Mouse (Mus musculus) MEL (cell line): ENCODE data around the gene Rpl19. TPM values are rescaled to one million over a fixed set of nuclear protein-coding genes. Genes with fewer than 3 reads are reported as not detected.

Experiments
- DNase-seq: peaks from one replicate; pipeline ENCODE4 v3.0.0; 2011; ENCODE audit warnings: low read depth, low spot score
- H3K27ac ChIP-seq: 2 replicates; pipeline ENCODE4 v1.5.1; 2012; ENCODE audit warnings: low read depth, mild to moderate bottlenecking, control low read depth, low read length, moderate library complexity; ENCODE audit not compliant: control insufficient read depth
- H3K27me3 ChIP-seq, 2 experiments: fragments of 150-350 bp in 1 of 2; sonication (generic) in 1 of 2; 2 replicates each; pipeline ENCODE4 v1.6.1; 2012; ENCODE audit warnings: low read length in 2 of 2, mild to moderate bottlenecking in 2 of 2, improper control_type of control experiment in 1 of 2, moderate library complexity in 1 of 2; ENCODE audit not compliant: insufficient read depth in 2 of 2, control insufficient read depth in 1 of 2
- H3K36me3 ChIP-seq, 2 experiments: 2 replicates each; pipeline ENCODE4 v1.6.1; 2012 to 2014; ENCODE audit warnings: low read length in 2 of 2, improper control_type of control experiment in 1 of 2, inconsistent platforms in 1 of 2, mild to moderate bottlenecking in 1 of 2; ENCODE audit not compliant: insufficient read depth in 2 of 2, control insufficient read depth in 1 of 2
- H3K4me1 ChIP-seq, 2 experiments: fragments of 150-350 bp in 1 of 2; sonication (generic) in 1 of 2; 2 replicates each; pipeline ENCODE4 v1.6.1; 2012; ENCODE audit warnings: low read length in 2 of 2, improper control_type of control experiment in 1 of 2, mild to moderate bottlenecking in 1 of 2; ENCODE audit not compliant: insufficient read depth in 2 of 2, control insufficient read depth in 1 of 2
- H3K4me3 ChIP-seq, 2 experiments: fragments of 150-350 bp in 1 of 2; sonication (generic) in 1 of 2; 2 replicates each; pipeline ENCODE4 v1.5.1; 2012; ENCODE audit warnings: low read depth in 2 of 2, low read length in 2 of 2, mild to moderate bottlenecking in 2 of 2, moderate library complexity in 2 of 2, control low read depth in 1 of 2, improper control_type of control experiment in 1 of 2; ENCODE audit not compliant: control insufficient read depth in 1 of 2, insufficient read depth in 1 of 2
- H3K79me2 ChIP-seq: 2 replicates; pipeline ENCODE4 v1.6.1; 2012; ENCODE audit warnings: mild to moderate bottlenecking, low read length, moderate library complexity; ENCODE audit not compliant: control insufficient read depth, poor library complexity, insufficient read depth
- H3K9ac ChIP-seq: 2 replicates; pipeline ENCODE4 v1.6.1; 2012; ENCODE audit warnings: low read depth, mild to moderate bottlenecking, control low read depth, low read length, moderate library complexity; ENCODE audit not compliant: control insufficient read depth, poor library complexity, severe bottlenecking
- H3K9me3 ChIP-seq: fragments of 150-350 bp; sonication (generic); replicated peaks from 2 replicates; pipeline ENCODE4 v1.6.1; 2012; ENCODE audit warnings: mild to moderate bottlenecking, low read length, improper control_type of control experiment, moderate library complexity; ENCODE audit not compliant: insufficient read depth
- BHLHE40 ChIP-seq: IDR thresholded peaks from 2 replicates; pipeline ENCODE4 v1.6.1; 2012; ENCODE audit warnings: low read depth, mild to moderate bottlenecking, inconsistent platforms, low read length, improper control_type of control experiment, borderline replicate concordance
- CHD1 ChIP-seq: IDR thresholded peaks from 2 replicates; pipeline ENCODE4 v1.6.1; 2012; ENCODE audit warnings: low read depth, mild to moderate bottlenecking, inconsistent platforms, low read length, improper control_type of control experiment
- CTCF ChIP-seq, 3 experiments: IDR thresholded peaks in 2 of 3; conservative IDR thresholded peaks in 1 of 3; 2 replicates each; pipeline ENCODE4 v1.5.1; 2011 to 2012; ENCODE audit warnings: low read length in 3 of 3, low read depth in 2 of 3, mild to moderate bottlenecking in 2 of 3, improper control_type of control experiment in 1 of 3, inconsistent platforms in 1 of 3, mixed read lengths in 1 of 3, moderate library complexity in 1 of 3; ENCODE audit not compliant: control insufficient read depth in 1 of 3, insufficient read depth in 1 of 3, poor library complexity in 1 of 3, severe bottlenecking in 1 of 3
- E2F4 ChIP-seq: IDR thresholded peaks from 2 replicates; pipeline ENCODE4 v1.6.1; 2011; ENCODE audit warnings: low read depth, low read length, improper control_type of control experiment, borderline replicate concordance
- ELF1 ChIP-seq: IDR thresholded peaks from 2 replicates; pipeline ENCODE4 v1.6.1; 2014; ENCODE audit warnings: low read depth, mild to moderate bottlenecking, inconsistent platforms, low read length, improper control_type of control experiment, moderate library complexity
- ETS1 ChIP-seq: IDR thresholded peaks from 2 replicates; pipeline ENCODE4 v1.6.1; 2012; ENCODE audit warnings: low read depth, mild to moderate bottlenecking, inconsistent platforms, low read length, improper control_type of control experiment, moderate library complexity
- GABPA ChIP-seq: IDR thresholded peaks from 2 replicates; pipeline ENCODE4 v1.6.1; 2012; ENCODE audit warnings: low read depth, mild to moderate bottlenecking, inconsistent platforms, low read length, improper control_type of control experiment, moderate library complexity
- GATA1 ChIP-seq: IDR thresholded peaks from 2 replicates; pipeline ENCODE4 v1.6.1; 2011; ENCODE audit warnings: low read depth, low read length, improper control_type of control experiment
- HCFC1 ChIP-seq: IDR thresholded peaks from 2 replicates; pipeline ENCODE4 v1.6.1; 2012; ENCODE audit warnings: low read depth, mild to moderate bottlenecking, inconsistent platforms, low read length, improper control_type of control experiment, moderate library complexity
- JUND ChIP-seq: IDR thresholded peaks from 2 replicates; pipeline ENCODE4 v1.6.1; 2011; ENCODE audit warnings: low read depth, mild to moderate bottlenecking, improper control_type of control experiment, low read length
- MAZ ChIP-seq: IDR thresholded peaks from 2 replicates; pipeline ENCODE4 v1.6.1; 2012; ENCODE audit warnings: low read depth, mild to moderate bottlenecking, inconsistent platforms, low read length, improper control_type of control experiment
- MXI1 ChIP-seq: IDR thresholded peaks from 2 replicates; pipeline ENCODE4 v1.6.1; 2011; ENCODE audit warnings: mild to moderate bottlenecking, low read depth, low read length, improper control_type of control experiment
- MYB ChIP-seq: IDR thresholded peaks from 2 replicates; pipeline ENCODE4 v1.6.1; 2011; ENCODE audit warnings: mild to moderate bottlenecking, low read depth, low read length, improper control_type of control experiment
- MYC ChIP-seq: IDR thresholded peaks from 2 replicates; pipeline ENCODE4 v1.6.1; 2011; ENCODE audit warnings: low read depth, mild to moderate bottlenecking, low read length, improper control_type of control experiment, moderate library complexity
- NELFE ChIP-seq: IDR thresholded peaks from 2 replicates; pipeline ENCODE4 v1.6.1; 2011; ENCODE audit warnings: low read depth, low read length, improper control_type of control experiment
- NRF1 ChIP-seq: IDR thresholded peaks from 2 replicates; pipeline ENCODE4 v1.6.1; 2014; ENCODE audit warnings: low read depth, mild to moderate bottlenecking, inconsistent platforms, low read length, improper control_type of control experiment, moderate library complexity; ENCODE audit not compliant: poor library complexity, insufficient read depth, severe bottlenecking
- POLR2A ChIP-seq, 2 experiments: IDR thresholded peaks; 2 replicates each; pipeline ENCODE4 v1.6.1; 2011 to 2012; ENCODE audit warnings: low read length in 2 of 2, mild to moderate bottlenecking in 2 of 2, control low read depth in 1 of 2, improper control_type of control experiment in 1 of 2, low read depth in 1 of 2, moderate library complexity in 1 of 2; ENCODE audit not compliant: control insufficient read depth in 1 of 2, insufficient read depth in 1 of 2, poor library complexity in 1 of 2
- POLR2AphosphoS2 ChIP-seq: IDR thresholded peaks from 2 replicates; pipeline ENCODE4 v1.6.1; 2011; ENCODE audit warnings: low read length, improper control_type of control experiment
- RAD21 ChIP-seq: IDR thresholded peaks from 2 replicates; pipeline ENCODE4 v1.6.1; 2011; ENCODE audit warnings: mild to moderate bottlenecking, low read depth, low read length, improper control_type of control experiment
- RCOR1 ChIP-seq: IDR thresholded peaks from 2 replicates; pipeline ENCODE4 v1.6.1; 2012; ENCODE audit warnings: low read depth, mild to moderate bottlenecking, inconsistent platforms, low read length, improper control_type of control experiment
- SIN3A ChIP-seq: IDR thresholded peaks from 2 replicates; pipeline ENCODE4 v1.6.1; 2012; ENCODE audit warnings: low read length, improper control_type of control experiment, inconsistent platforms
- SMC3 ChIP-seq: IDR thresholded peaks from 2 replicates; pipeline ENCODE4 v1.6.1; 2011; ENCODE audit warnings: low read depth, low read length, improper control_type of control experiment
- TAL1 ChIP-seq: IDR thresholded peaks from 2 replicates; pipeline ENCODE4 v1.6.1; 2012; ENCODE audit warnings: mild to moderate bottlenecking, inconsistent platforms, low read length, moderate library complexity, mixed read lengths
- TBP ChIP-seq: IDR thresholded peaks from 2 replicates; pipeline ENCODE4 v1.8.0; 2011; ENCODE audit warnings: low read depth, low read length, improper control_type of control experiment
- TCF12 ChIP-seq: IDR thresholded peaks from 2 replicates; pipeline ENCODE4 v1.6.1; 2014; ENCODE audit warnings: low read depth, mild to moderate bottlenecking, inconsistent platforms, low read length, improper control_type of control experiment, moderate library complexity
- UBTF ChIP-seq: IDR thresholded peaks from 2 replicates; pipeline ENCODE4 v1.6.1; 2012; ENCODE audit warnings: low read depth, mild to moderate bottlenecking, inconsistent platforms, low read length, improper control_type of control experiment, moderate library complexity, borderline replicate concordance; ENCODE audit not compliant: insufficient read depth
- ZKSCAN1 ChIP-seq: IDR thresholded peaks from 2 replicates; pipeline ENCODE4 v1.6.1; 2012; ENCODE audit warnings: low read depth, mild to moderate bottlenecking, inconsistent platforms, low read length, improper control_type of control experiment, moderate library complexity
- ZMIZ1 ChIP-seq: IDR thresholded peaks from 2 replicates; pipeline ENCODE4 v1.6.1; 2012; ENCODE audit warnings: low read depth, mild to moderate bottlenecking, inconsistent platforms, low read length, improper control_type of control experiment, moderate library complexity
- polyA plus RNA-seq, 2 experiments: library from polyadenylated mRNA; stranded (reverse) in 1 of 2; unstranded in 1 of 2; fragments of >175 nt in 1 of 2; fragments of >200 nt in 1 of 2; gene quantifications; 2 replicates each; pipeline versions ENCODE4 v1.2.1 to v1.2.4; 2012; ENCODE audit warnings: low replicate concordance in 2 of 2, low read depth in 1 of 2; ENCODE audit not compliant: insufficient read length in 2 of 2, insufficient read depth in 1 of 2, missing spikeins in 1 of 2
- total RNA-seq: library from RNA; depleted of rRNA; stranded (reverse); fragments of 300-350 nt; gene quantifications from 2 replicates; pipeline ENCODE4 v1.2.3, GENCODE M21; 2012

Gene Rpl19
- total and polyA plus RNA-seq, 3 experiments, result 210 to 4,715 (median 2,650) TPM

GRCm38 (mm10) chr11:98031443-98031770 lies 4.9 kb downstream of the Rpl19 start:
- H3K4me1 ChIP-seq, result peaks cover 0 to 12% of the 10 kb centered on the region in 2 experiments; a peak in 1 of 4 replicates
- peaks cover 11 to 12% of the 10 kb centered on the region in 2 experiments for H3K36me3 ChIP-seq
- H3K4me3 ChIP-seq, result no peak overlapping the region
- H3K27ac ChIP-seq, result no peak overlapping the region
- no peaks in the 10 kb centered on the region for H3K9me3 ChIP-seq
- H3K79me2 ChIP-seq, result peaks cover 21% of the 10 kb centered on the region
- H3K9ac ChIP-seq, result no peak overlapping the region
- H3K27me3 ChIP-seq, result no peaks in the 10 kb centered on the region
- TF ChIP-seq ETS1, result no peak
- no peak for TF ChIP-seq GABPA
- TF ChIP-seq MXI1, result no peak
- peak; percentile 73 for TF ChIP-seq RAD21
- TF ChIP-seq CTCF (IDR thresholded peaks at IDR 0.05 in 2 of 3, conservative IDR thresholded peaks at IDR 0.05 in 1 of 3; ENCODE audit: control insufficient read depth in 1 of 3, insufficient read depth in 1 of 3, low read depth in 2 of 3, low read length in 3 of 3, poor library complexity in 1 of 3, severe bottlenecking in 1 of 3), result peak; percentile 74 to 90 (median 83)
- TF ChIP-seq E2F4, result no peak
- 0 out of 2 replicates have a peak, but pooled peaks have one; percentile 23 for TF ChIP-seq BHLHE40
- TF ChIP-seq MYC, result peak; percentile 37; the same call in 1 of the 2 replicates
- peak; percentile 68 for TF ChIP-seq ZMIZ1
- TF ChIP-seq NRF1, result no peak
- peak; percentile 14 to 65; a peak in 1 of 4 replicates for TF ChIP-seq POLR2A (IDR thresholded peaks at IDR 0.05; ENCODE audit: control insufficient read depth in 1 of 2, insufficient read depth in 1 of 2, low read depth in 1 of 2, low read length in 2 of 2, poor library complexity in 1 of 2)
- TF ChIP-seq NELFE, result no peak
- peak; percentile 95 for TF ChIP-seq POLR2AphosphoS2
- TF ChIP-seq GATA1, result no peak
- TF ChIP-seq SMC3, result peak; percentile 62
- TF ChIP-seq RCOR1, result no peak
- no peak for TF ChIP-seq JUND
- peak; percentile 90 for DNase-seq

- Histone ChIP-seq H3K36me3 (peaks cover 3% of the 10 kb centered on the region in 2 experiments), H3K9me3 (no peaks in the 10 kb centered on the region), H3K27ac (no peak overlapping the region)
- TF ChIP-seq BHLHE40, result no peak
- TF ChIP-seq SIN3A, result no peak
- no peak for TF ChIP-seq ZKSCAN1
- no peak for TF ChIP-seq GATA1
- TF ChIP-seq TCF12, result no peak
- TF ChIP-seq CTCF (IDR thresholded peaks at IDR 0.05 in 2 of 3, conservative IDR thresholded peaks at IDR 0.05 in 1 of 3; ENCODE audit: control insufficient read depth in 1 of 3, insufficient read depth in 1 of 3, low read depth in 2 of 3, low read length in 3 of 3, poor library complexity in 1 of 3, severe bottlenecking in 1 of 3), result no peak
- no peak for TF ChIP-seq TAL1
- TF ChIP-seq CHD1, result no peak
- TF ChIP-seq TBP, result no peak
- TF ChIP-seq MYC, result no peak
- no peak for TF ChIP-seq RCOR1
- TF ChIP-seq ZMIZ1, result no peak
- TF ChIP-seq ELF1, result no peak
- no peak for TF ChIP-seq SMC3
- TF ChIP-seq MYB, result no peak
- no peak for TF ChIP-seq MAZ
- no peak for TF ChIP-seq POLR2AphosphoS2
- no peak for TF ChIP-seq ETS1
- TF ChIP-seq UBTF, result no peak
- no peak for TF ChIP-seq HCFC1
- TF ChIP-seq, all 39 proteins: peak for 0
- DNase-seq, result no peak
- Histone ChIP-seq H3K79me2 (peaks cover under 1% of the 10 kb centered on the region; the same call in 1 of the 2 replicates), H3K27me3 (no peaks in the 10 kb centered on the region), H3K4me1 (peaks cover 0 to 6% of the 10 kb centered on the region in 2 experiments; a peak in 1 of 4 replicates), H3K4me3 (no peak overlapping the region), H3K9ac (no peak overlapping the region)
Measured at GRCm38 (mm10) chr11:98034061-98034460, 7.6 kb downstream of the Rpl19 start.
